Mouse (Mus musculus) heart, embryonic 15.5 days (tissue): Measurements from ENCODE around the gene Txk. TPM values are rescaled to one million over a fixed set of nuclear protein-coding genes. Genes with fewer than 3 reads are reported as not detected.

Experiments
- ATAC-seq: fragments of 200-750 bp; cut with Nextera tagmentation; replicated peaks from 2 replicates; pipeline ENCODE4 v1.8.0; 2017; ENCODE audit warnings: low read depth, moderate TSS enrichment; ENCODE audit not compliant: insufficient number of reproducible peaks, insufficient read depth, low FRiP score
- H3K27ac ChIP-seq: fragments of 300-500 bp; sonication (generic); 2 replicates; pipeline ENCODE4 v1.5.1; 2015; ENCODE audit warnings: mild to moderate bottlenecking, inconsistent platforms
- H3K27me3 ChIP-seq: fragments of 300-500 bp; sonication (generic); 2 replicates; pipeline ENCODE4 v1.6.1; 2015; ENCODE audit warnings: inconsistent platforms
- H3K36me3 ChIP-seq: fragments of 300-500 bp; sonication (generic); 2 replicates; pipeline ENCODE4 v1.6.1; 2015; ENCODE audit warnings: mild to moderate bottlenecking, inconsistent platforms
- H3K4me1 ChIP-seq: fragments of 300-500 bp; sonication (generic); replicated peaks from 2 replicates; pipeline ENCODE4 v1.6.1; 2015; ENCODE audit warnings: inconsistent platforms
- H3K4me2 ChIP-seq: fragments of 300-500 bp; sonication (generic); 2 replicates; pipeline ENCODE4 v1.6.1; 2015; ENCODE audit warnings: inconsistent platforms, mild to moderate bottlenecking, moderate library complexity
- H3K4me3 ChIP-seq: fragments of 300-500 bp; sonication (generic); 2 replicates; pipeline ENCODE4 v1.5.1; 2015; ENCODE audit warnings: mild to moderate bottlenecking, inconsistent platforms
- H3K9ac ChIP-seq: fragments of 300-500 bp; sonication (generic); 2 replicates; pipeline ENCODE4 v1.6.1; 2015; ENCODE audit warnings: mild to moderate bottlenecking, inconsistent platforms
- H3K9me3 ChIP-seq: fragments of 300-500 bp; sonication (generic); replicated peaks from 2 replicates; pipeline ENCODE4 v1.6.1; 2016; ENCODE audit warnings: inconsistent platforms
- WGBS: fragments of 180-500 bp; shearing (Covaris S2); methylation state at CpG from one replicate; pipeline ENCODE4 v1.1.7; 2015; ENCODE audit warnings: mixed read lengths; 5-methylcytosine and 5-hydroxymethylcytosine counted together
- polyA plus RNA-seq: library from polyadenylated mRNA; unstranded; fragments of >200 nt; fragmentation: Nextera tagmentation; extraction: Ambion mirVana; gene quantifications from 2 replicates; pipeline ENCODE4 v1.2.1, GENCODE M21; 2015

Gene Txk
- polyA plus RNA-seq, 1 experiment from 2014 or later: 0.21 TPM

GRCm38 (mm10) chr5:72689556-72689955 is 63.0 kb downstream of the Txk start:
- WGBS: 84% methylated on average over 7 of the region's 7 CpGs
- Histone ChIP-seq H3K36me3 (no peaks in the 10 kb centered on the region), H3K27ac (no peak overlapping the region), H3K4me1 (no peaks in the 10 kb centered on the region), H3K4me3 (no peak overlapping the region), H3K27me3 (no peaks in the 10 kb centered on the region), H3K4me2 (no peak overlapping the region), H3K9ac (no peak overlapping the region), H3K9me3 (no peaks in the 10 kb centered on the region)
- ATAC-seq: no peak

GRCm38 (mm10) chr5:72681451-72681850 is 71.1 kb downstream of the Txk start:
- Histone ChIP-seq H3K9me3 (no peaks in the 10 kb centered on the region), H3K27ac (no peak overlapping the region), H3K27me3 (no peaks in the 10 kb centered on the region), H3K9ac (no peak overlapping the region), H3K4me1 (no peaks in the 10 kb centered on the region), H3K36me3 (no peaks in the 10 kb centered on the region), H3K4me3 (no peak overlapping the region), H3K4me2 (no peak overlapping the region)
- WGBS: 66% methylated on average over 6 of the region's 6 CpGs
- ATAC-seq: no peak

GRCm38 (mm10) chr5:72674994-72675542 is 77.5 kb downstream of the Txk start:
- no peak for ATAC-seq

GRCm38 (mm10) chr5:72671017-72671699 is 81.4 kb downstream of the Txk start:
- Histone ChIP-seq H3K4me1 (no peaks in the 10 kb centered on the region), H3K4me2 (no peak overlapping the region), H3K27me3 (no peaks in the 10 kb centered on the region), H3K27ac (no peak overlapping the region), H3K9me3 (no peaks in the 10 kb centered on the region), H3K36me3 (no peaks in the 10 kb centered on the region), H3K4me3 (no peak overlapping the region), H3K9ac (no peak overlapping the region)
- no peak for ATAC-seq
- WGBS: 62% methylated on average over 8 of the region's 8 CpGs

More at GRCm38 (mm10) chr5:72674994-72675542, 77.5 kb downstream of the Txk start:
- no peak overlapping the region for H3K9ac ChIP-seq
- 83% methylated on average over 9 of the region's 9 CpGs for WGBS
- no peaks in the 10 kb centered on the region for H3K4me1 ChIP-seq
- H3K4me3 ChIP-seq: no peak overlapping the region
- H3K27me3 ChIP-seq: no peaks in the 10 kb centered on the region
- no peaks in the 10 kb centered on the region for H3K36me3 ChIP-seq
- H3K9me3 ChIP-seq: no peaks in the 10 kb centered on the region
- H3K4me2 ChIP-seq: no peak overlapping the region
- H3K27ac ChIP-seq: no peak overlapping the region

GRCm38 (mm10) chr5:72668351-72668750 is 84.2 kb downstream of the Txk start:
- no peaks in the 10 kb centered on the region for H3K27me3 ChIP-seq
- no peaks in the 10 kb centered on the region for H3K4me1 ChIP-seq
- WGBS: 76% methylated on average over 9 of the region's 9 CpGs
- H3K9ac ChIP-seq: no peak overlapping the region
- no peak overlapping the region for H3K27ac ChIP-seq
- no peaks in the 10 kb centered on the region for H3K36me3 ChIP-seq
- no peak for ATAC-seq
- no peaks in the 10 kb centered on the region for H3K9me3 ChIP-seq
- H3K4me2 ChIP-seq: no peak overlapping the region
- H3K4me3 ChIP-seq: no peak overlapping the region

GRCm38 (mm10) chr5:72666428-72666827 is 86.1 kb downstream of the Txk start:
- 77% methylated on average over 7 of the region's 7 CpGs for whole genome bisulfite sequencing
- no peak for ATAC-seq
- Histone ChIP-seq H3K27me3 (no peaks in the 10 kb centered on the region), H3K9me3 (no peaks in the 10 kb centered on the region), H3K27ac (no peak overlapping the region), H3K4me3 (no peak overlapping the region), H3K36me3 (no peaks in the 10 kb centered on the region), H3K9ac (no peak overlapping the region), H3K4me1 (0 out of 2 replicates have a peak, but pooled peaks cover under 1% of the 10 kb centered on the region), H3K4me2 (no peak overlapping the region)

- no peak overlapping the region for H3K9ac ChIP-seq
- no peak overlapping the region for H3K4me2 ChIP-seq
- 25% methylated on average over 5 of the region's 5 CpGs for WGBS
- no peaks in the 10 kb centered on the region for H3K36me3 ChIP-seq
- H3K27ac ChIP-seq: no peak overlapping the region
- H3K4me1 ChIP-seq: 0 out of 2 replicates have a peak, but pooled peaks cover 4% of the 10 kb centered on the region
- no peak overlapping the region for H3K4me3 ChIP-seq
- H3K27me3 ChIP-seq: no peaks in the 10 kb centered on the region
- H3K9me3 ChIP-seq: no peaks in the 10 kb centered on the region
- no peak for ATAC-seq
Measured at GRCm38 (mm10) chr5:72665281-72665680, 87.3 kb downstream of the Txk start.

GRCm38 (mm10) chr5:72664854-72665253 is 87.7 kb downstream of the Txk start:
- no peak overlapping the region for H3K9ac ChIP-seq
- H3K9me3 ChIP-seq: no peaks in the 10 kb centered on the region
- no peak overlapping the region for H3K4me3 ChIP-seq
- H3K36me3 ChIP-seq: no peaks in the 10 kb centered on the region
- 0 out of 2 replicates have a peak, but pooled peaks cover 4% of the 10 kb centered on the region for H3K4me1 ChIP-seq
- H3K27ac ChIP-seq: no peak overlapping the region
- ATAC-seq: no peak
- no peak overlapping the region for H3K4me2 ChIP-seq
- 39% methylated on average over 3 of the region's 3 CpGs for WGBS
- no peaks in the 10 kb centered on the region for H3K27me3 ChIP-seq

GRCm38 (mm10) chr5:72664126-72664525 is 88.5 kb downstream of the Txk start:
- no peak overlapping the region for H3K4me2 ChIP-seq
- 0 out of 2 replicates have a peak, but pooled peaks cover 4% of the 10 kb centered on the region for H3K4me1 ChIP-seq
- H3K27me3 ChIP-seq: no peaks in the 10 kb centered on the region
- no peaks in the 10 kb centered on the region for H3K9me3 ChIP-seq
- ATAC-seq: no peak
- H3K9ac ChIP-seq: no peak overlapping the region
- no peaks in the 10 kb centered on the region for H3K36me3 ChIP-seq
- H3K27ac ChIP-seq: no peak overlapping the region
- H3K4me3 ChIP-seq: no peak overlapping the region
- 89% methylated on average over 5 of the region's 5 CpGs for WGBS

GRCm38 (mm10) chr5:72661051-72661781 is 91.4 kb downstream of the Txk start:
- no peak for ATAC-seq
- H3K27me3 ChIP-seq: no peaks in the 10 kb centered on the region
- no peaks in the 10 kb centered on the region for H3K36me3 ChIP-seq
- H3K4me3 ChIP-seq: no peak overlapping the region
- 55% methylated on average over 6 of the region's 6 CpGs for WGBS
- H3K4me1 ChIP-seq: 0 out of 2 replicates have a peak, but pooled peaks cover 4% of the 10 kb centered on the region
- H3K9ac ChIP-seq: no peak overlapping the region
- no peak overlapping the region for H3K27ac ChIP-seq
- no peak overlapping the region for H3K4me2 ChIP-seq
- H3K9me3 ChIP-seq: no peaks in the 10 kb centered on the region

GRCm38 (mm10) chr5:72658375-72658774 is 94.2 kb downstream of the Txk start:
- Histone ChIP-seq H3K9ac (no peak overlapping the region), H3K4me1 (0 out of 2 replicates have a peak, but pooled peaks cover 4% of the 10 kb centered on the region), H3K27ac (no peak overlapping the region), H3K4me2 (no peak overlapping the region), H3K4me3 (no peak overlapping the region), H3K36me3 (no peaks in the 10 kb centered on the region), H3K9me3 (no peaks in the 10 kb centered on the region), H3K27me3 (no peaks in the 10 kb centered on the region)
- ATAC-seq: no peak
- WGBS: 82% methylated on average over 13 of the region's 13 CpGs
